Mouse (Mus musculus): ENCODE results near the gene Kcnq1. TPM values are rescaled to one million over a fixed set of nuclear protein-coding genes. Genes with fewer than 3 reads are reported as not detected.

Gene Kcnq1
- polyA plus RNA-seq, 2 experiments, result 1.5 to 1.7 TPM

- H3K4me1 ChIP-seq (ENCODE audit: control insufficient read depth, insufficient read depth, low read length), result no peaks in the 10 kb centered on the region
- no peaks in the 10 kb centered on the region for H3K9me3 ChIP-seq (ENCODE audit: control insufficient read depth, low read length)
- no peak for DNase-seq (ENCODE audit: low spot score)
- H3K27me3 ChIP-seq (ENCODE audit: control insufficient read depth, insufficient read depth, low read length), result no peaks in the 10 kb centered on the region
- no peak overlapping the region for H3K27ac ChIP-seq (replicated peaks; ENCODE audit: low read depth, low read length)
- TF ChIP-seq POLR2A (IDR thresholded peaks at IDR 0.05; ENCODE audit: borderline replicate concordance, extremely low read depth, insufficient read depth, insufficient read length), result no peak
- H3K4me3 ChIP-seq (replicated peaks; ENCODE audit: low read length), result no peak overlapping the region
- H3K36me3 ChIP-seq (ENCODE audit: control insufficient read depth, insufficient read depth, low read length), result no peaks in the 10 kb centered on the region
- 60% methylated on average over 1 of the region's 1 CpGs for WGBS
- H3K9ac ChIP-seq (ENCODE audit: low read depth, low read length, severe bottlenecking), result no peak overlapping the region
- no peak overlapping the region for H3K4me2 ChIP-seq (replicated peaks; ENCODE audit: low read depth, low read length, severe bottlenecking)
- ATAC-seq (ENCODE audit: low FRiP score, low read depth), result no peak
Measured at GRCm38 (mm10) chr7:143357109-143357508, 250.9 kb downstream of the Kcnq1 start.

- H3K4me3 ChIP-seq (replicated peaks; ENCODE audit: low read length), result no peak overlapping the region
- no peak overlapping the region for H3K27ac ChIP-seq (replicated peaks; ENCODE audit: low read depth, low read length)
- no peak overlapping the region for H3K9ac ChIP-seq (ENCODE audit: low read depth, low read length, severe bottlenecking)
- TF ChIP-seq POLR2A (IDR thresholded peaks at IDR 0.05; ENCODE audit: borderline replicate concordance, extremely low read depth, insufficient read depth, insufficient read length), result no peak
- H3K4me2 ChIP-seq (replicated peaks; ENCODE audit: low read depth, low read length, severe bottlenecking), result no peak overlapping the region
- WGBS, result 65% methylated on average over 4 of the region's 4 CpGs
- no peaks in the 10 kb centered on the region for H3K27me3 ChIP-seq (ENCODE audit: control insufficient read depth, insufficient read depth, low read length)
- H3K4me1 ChIP-seq (ENCODE audit: control insufficient read depth, insufficient read depth, low read length), result no peaks in the 10 kb centered on the region
- no peak for DNase-seq (ENCODE audit: low spot score)
- H3K9me3 ChIP-seq (ENCODE audit: control insufficient read depth, low read length), result no peaks in the 10 kb centered on the region
- H3K36me3 ChIP-seq (ENCODE audit: control insufficient read depth, insufficient read depth, low read length), result no peaks in the 10 kb centered on the region
- no peak for ATAC-seq (ENCODE audit: low FRiP score, low read depth)
Measured at GRCm38 (mm10) chr7:143357831-143358230, 251.7 kb downstream of the Kcnq1 start.

GRCm38 (mm10) chr7:143359762-143360161 lies 253.6 kb downstream of the Kcnq1 start:
- H3K27me3 ChIP-seq (ENCODE audit: control insufficient read depth, insufficient read depth, low read length), result no peaks in the 10 kb centered on the region
- no peak overlapping the region for H3K27ac ChIP-seq (replicated peaks; ENCODE audit: low read depth, low read length)
- ATAC-seq (ENCODE audit: low FRiP score, low read depth) (no peak), DNase-seq (ENCODE audit: low spot score) (no peak)
- WGBS, result 69% methylated on average over 1 of the region's 1 CpGs
- H3K9ac ChIP-seq (ENCODE audit: low read depth, low read length, severe bottlenecking), result no peak overlapping the region
- no peaks in the 10 kb centered on the region for H3K9me3 ChIP-seq (ENCODE audit: control insufficient read depth, low read length)
- H3K4me3 ChIP-seq (replicated peaks; ENCODE audit: low read length), result no peak overlapping the region
- H3K36me3 ChIP-seq (ENCODE audit: control insufficient read depth, insufficient read depth, low read length), result no peaks in the 10 kb centered on the region
- no peaks in the 10 kb centered on the region for H3K4me1 ChIP-seq (ENCODE audit: control insufficient read depth, insufficient read depth, low read length)
- H3K4me2 ChIP-seq (replicated peaks; ENCODE audit: low read depth, low read length, severe bottlenecking), result no peak overlapping the region
- TF ChIP-seq POLR2A (IDR thresholded peaks at IDR 0.05; ENCODE audit: borderline replicate concordance, extremely low read depth, insufficient read depth, insufficient read length), result no peak

- Histone ChIP-seq H3K4me3 (replicated peaks; ENCODE audit: low read length) (no peak overlapping the region), H3K9me3 (ENCODE audit: control insufficient read depth, low read length) (no peaks in the 10 kb centered on the region), H3K4me1 (ENCODE audit: control insufficient read depth, insufficient read depth, low read length) (peaks cover 9% of the 10 kb centered on the region; the same call in 1 of the 2 replicates), H3K27ac (replicated peaks; ENCODE audit: low read depth, low read length) (no peak overlapping the region), H3K27me3 (ENCODE audit: control insufficient read depth, insufficient read depth, low read length) (no peaks in the 10 kb centered on the region), H3K36me3 (ENCODE audit: control insufficient read depth, insufficient read depth, low read length) (no peaks in the 10 kb centered on the region), H3K4me2 (replicated peaks; ENCODE audit: low read depth, low read length, severe bottlenecking) (no peak overlapping the region), H3K9ac (ENCODE audit: low read depth, low read length, severe bottlenecking) (no peak overlapping the region)
- 82% methylated on average over 5 of the region's 5 CpGs for WGBS
- no peak for ATAC-seq (ENCODE audit: low FRiP score, low read depth)
- no peak for TF ChIP-seq POLR2A (IDR thresholded peaks at IDR 0.05; ENCODE audit: borderline replicate concordance, extremely low read depth, insufficient read depth, insufficient read length)
- no peak for DNase-seq (ENCODE audit: low spot score)
Measured at GRCm38 (mm10) chr7:143360776-143361175, 254.6 kb downstream of the Kcnq1 start.

GRCm38 (mm10) chr7:143364092-143364832 lies 258.1 kb downstream of the Kcnq1 start:
- no peak for ATAC-seq (ENCODE audit: low FRiP score, low read depth)
- DNase-seq (ENCODE audit: low spot score), result no peak
- no peak overlapping the region for H3K4me3 ChIP-seq (replicated peaks; ENCODE audit: low read length)
- WGBS, result 92% methylated on average over 7 of the region's 7 CpGs
- peaks cover 14% of the 10 kb centered on the region for H3K4me1 ChIP-seq (ENCODE audit: control insufficient read depth, insufficient read depth, low read length)
- no peaks in the 10 kb centered on the region for H3K27me3 ChIP-seq (ENCODE audit: control insufficient read depth, insufficient read depth, low read length)
- H3K9ac ChIP-seq (ENCODE audit: low read depth, low read length, severe bottlenecking), result no peak overlapping the region
- no peaks in the 10 kb centered on the region for H3K9me3 ChIP-seq (ENCODE audit: control insufficient read depth, low read length)
- no peak overlapping the region for H3K27ac ChIP-seq (replicated peaks; ENCODE audit: low read depth, low read length)
- H3K36me3 ChIP-seq (ENCODE audit: control insufficient read depth, insufficient read depth, low read length), result no peaks in the 10 kb centered on the region
- H3K4me2 ChIP-seq (replicated peaks; ENCODE audit: low read depth, low read length, severe bottlenecking), result no peak overlapping the region
- no peak for TF ChIP-seq POLR2A (IDR thresholded peaks at IDR 0.05; ENCODE audit: borderline replicate concordance, extremely low read depth, insufficient read depth, insufficient read length)
